Mouse (Mus musculus): ENCODE data around the gene Sema3a.

DNA sequence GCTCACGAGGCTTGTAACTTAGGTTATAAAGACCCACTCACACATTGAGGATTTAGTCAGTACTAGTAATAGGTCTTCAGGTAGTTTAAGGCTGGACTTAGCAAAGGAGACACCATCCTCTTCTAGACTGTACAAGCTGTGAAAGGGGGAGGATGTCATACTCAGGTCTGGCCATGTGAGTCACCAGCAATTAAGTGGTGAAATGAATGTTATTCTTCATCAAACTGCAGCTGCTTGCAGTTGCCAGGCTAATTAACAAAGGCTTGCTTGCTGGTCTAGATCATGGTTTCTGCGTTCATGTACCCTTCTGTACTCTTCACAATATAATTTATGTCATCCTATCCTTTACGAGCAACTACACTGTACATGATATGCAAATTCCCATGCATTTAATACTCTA is 264.8 kb downstream of the Sema3a start:
- TF ChIP-seq POLR2A (IDR thresholded peaks at IDR 0.05; ENCODE audit: borderline replicate concordance, extremely low read depth, insufficient read depth, insufficient read length, poor library complexity, severe bottlenecking) (no peak), CTCF (IDR thresholded peaks at IDR 0.05; ENCODE audit: borderline replicate concordance, extremely low read depth, insufficient read depth, insufficient read length) (no peak)

Data from brain, embryonic 14.5 days (tissue).